Mouse (Mus musculus): ENCODE results near the gene Slc22a22. TPM values are rescaled to one million over a fixed set of nuclear protein-coding genes. Genes with fewer than 3 reads are reported as not detected.

Gene Slc22a22
- total and polyA plus RNA-seq, 3 experiments: 0.16 TPM; not detected in 2

DNA sequence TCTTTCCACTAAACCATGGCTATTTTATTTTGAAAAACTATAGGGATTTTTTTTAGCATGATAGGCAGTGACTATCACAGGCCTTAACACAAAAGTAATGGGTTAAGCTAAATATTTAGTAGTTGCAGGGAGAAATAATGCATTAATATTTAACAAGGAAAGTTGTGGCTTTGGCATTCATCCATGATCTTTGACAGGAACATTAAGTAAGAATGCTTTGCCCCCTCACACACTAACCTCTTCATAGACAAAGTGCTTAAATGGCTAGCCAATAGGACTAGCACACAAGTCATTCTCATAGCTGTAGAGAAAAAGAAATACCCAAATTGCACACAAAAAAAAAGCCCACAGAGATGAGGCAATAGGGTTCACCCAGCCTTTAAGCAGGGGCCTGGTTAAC is 11.4 kb downstream of the Slc22a22 start:
- no peak for ATAC-seq (ENCODE audit: extremely low read depth, insufficient number of reproducible peaks, low FRiP score, poor library complexity, severe bottlenecking)
- DNase-seq (ENCODE audit: low spot score): no peak
- Histone ChIP-seq H3K9me3 (replicated peaks) (no peaks in the 10 kb centered on the region), H3K4me1 (ENCODE audit: insufficient read depth, low read depth, low read length) (no peaks in the 10 kb centered on the region), H3K4me3 (ENCODE audit: low read depth, low read length) (no peak overlapping the region), H3K27me3 (ENCODE audit: insufficient read depth, low read length) (no peaks in the 10 kb centered on the region; the same call in 1 of the 2 replicates), H3K36me3 (replicated peaks) (no peaks in the 10 kb centered on the region)
- no peak for TF ChIP-seq GATA1 (IDR thresholded peaks at IDR 0.05; ENCODE audit: borderline replicate concordance, low read length)
- TF ChIP-seq CTCF (IDR thresholded peaks at IDR 0.05; ENCODE audit: low read depth, low read length): no peak
- no peak for TF ChIP-seq POLR2AphosphoS5 (IDR thresholded peaks at IDR 0.05; ENCODE audit: insufficient replicate concordance, low read depth, low read length)
- TF ChIP-seq TAL1 (conservative IDR thresholded peaks at IDR 0.05; ENCODE audit: low read depth, low read length): no peak
- no peak for TF ChIP-seq GATA2 (IDR thresholded peaks at IDR 0.05; ENCODE audit: borderline replicate concordance, low read depth, low read length)

DNA sequence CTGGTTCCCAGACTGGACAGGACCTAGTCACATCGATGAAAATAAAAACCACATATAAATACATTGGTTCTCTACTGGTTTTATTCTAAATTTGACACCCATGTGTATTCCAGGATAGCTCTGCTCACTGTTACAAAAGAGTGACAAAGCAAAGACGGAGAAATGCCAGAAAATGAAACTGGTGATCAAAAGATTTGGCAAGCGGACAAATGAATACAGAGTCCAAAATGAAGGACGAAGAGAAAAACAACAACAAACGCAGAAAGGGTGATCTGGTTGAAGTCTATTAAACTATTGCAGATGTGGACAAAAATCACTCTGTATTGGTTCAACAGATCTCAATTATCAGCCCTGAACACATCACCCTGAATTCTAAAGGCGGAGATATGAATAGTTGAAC is 12.4 kb downstream of the Slc22a22 start:
- Histone ChIP-seq H3K9me3 (replicated peaks) (no peaks in the 10 kb centered on the region), H3K4me1 (ENCODE audit: insufficient read depth, low read depth, low read length) (no peaks in the 10 kb centered on the region), H3K36me3 (replicated peaks) (no peaks in the 10 kb centered on the region), H3K4me3 (ENCODE audit: low read depth, low read length) (no peak overlapping the region), H3K27me3 (ENCODE audit: insufficient read depth, low read length) (no peaks in the 10 kb centered on the region; the same call in 1 of the 2 replicates)
- TF ChIP-seq CTCF (IDR thresholded peaks at IDR 0.05; ENCODE audit: low read depth, low read length) (no peak), TAL1 (conservative IDR thresholded peaks at IDR 0.05; ENCODE audit: low read depth, low read length) (no peak), POLR2AphosphoS5 (IDR thresholded peaks at IDR 0.05; ENCODE audit: insufficient replicate concordance, low read depth, low read length) (no peak), GATA2 (IDR thresholded peaks at IDR 0.05; ENCODE audit: borderline replicate concordance, low read depth, low read length) (no peak), GATA1 (IDR thresholded peaks at IDR 0.05; ENCODE audit: borderline replicate concordance, low read length) (no peak)
- no peak for DNase-seq (ENCODE audit: low spot score)
- no peak for ATAC-seq (ENCODE audit: extremely low read depth, insufficient number of reproducible peaks, low FRiP score, poor library complexity, severe bottlenecking)

DNA sequence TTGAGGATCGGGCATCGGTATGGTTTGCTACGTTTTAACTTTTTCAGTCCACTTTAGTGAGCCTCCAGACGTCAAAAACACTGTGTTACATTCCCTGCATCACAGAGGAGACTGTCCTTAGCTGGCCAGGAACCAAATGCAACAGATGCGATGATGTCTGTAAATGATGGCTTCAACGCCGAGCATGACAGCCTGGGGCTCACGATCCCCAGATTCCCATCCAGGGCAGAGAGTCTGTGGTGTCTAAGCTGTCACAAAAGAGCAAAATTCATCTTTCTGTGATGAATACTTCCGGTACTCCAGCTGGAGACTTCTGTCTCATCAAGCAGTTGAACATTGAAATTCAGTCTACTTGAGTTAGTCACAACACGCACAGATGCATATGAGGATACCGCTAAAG is 13.4 kb downstream of the Slc22a22 start:
- Histone ChIP-seq H3K27me3 (ENCODE audit: insufficient read depth, low read length) (no peaks in the 10 kb centered on the region; the same call in 1 of the 2 replicates), H3K4me3 (ENCODE audit: low read depth, low read length) (no peak overlapping the region), H3K9me3 (replicated peaks) (no peaks in the 10 kb centered on the region), H3K36me3 (replicated peaks) (no peaks in the 10 kb centered on the region), H3K4me1 (ENCODE audit: insufficient read depth, low read depth, low read length) (no peaks in the 10 kb centered on the region)
- ATAC-seq (ENCODE audit: extremely low read depth, insufficient number of reproducible peaks, low FRiP score, poor library complexity, severe bottlenecking): no peak
- TF ChIP-seq TAL1 (conservative IDR thresholded peaks at IDR 0.05; ENCODE audit: low read depth, low read length) (no peak), GATA1 (IDR thresholded peaks at IDR 0.05; ENCODE audit: borderline replicate concordance, low read length) (no peak), GATA2 (IDR thresholded peaks at IDR 0.05; ENCODE audit: borderline replicate concordance, low read depth, low read length) (no peak), CTCF (IDR thresholded peaks at IDR 0.05; ENCODE audit: low read depth, low read length) (no peak), POLR2AphosphoS5 (IDR thresholded peaks at IDR 0.05; ENCODE audit: insufficient replicate concordance, low read depth, low read length) (no peak)
- no peak for DNase-seq (ENCODE audit: low spot score)

DNA sequence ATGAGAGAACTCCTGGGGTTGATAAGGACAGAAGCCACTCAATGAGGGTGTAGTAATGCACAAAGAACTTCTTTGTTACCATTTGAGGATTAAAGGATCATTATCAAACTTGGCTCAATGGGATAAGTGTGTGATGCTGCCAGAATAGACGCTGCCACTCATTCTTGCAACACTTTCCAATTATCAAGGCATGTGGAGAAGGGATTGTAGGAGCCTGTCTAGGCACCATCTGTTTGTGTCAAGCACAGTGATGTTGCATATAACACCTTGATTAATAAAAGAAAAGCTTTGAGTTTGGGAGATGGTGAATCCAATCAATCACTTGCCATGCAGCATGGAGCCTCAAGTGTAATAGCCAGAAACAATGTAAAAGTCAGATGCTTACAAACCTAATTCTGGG is 16.1 kb downstream of the Slc22a22 start:
- ATAC-seq (ENCODE audit: extremely low read depth, insufficient number of reproducible peaks, low FRiP score, poor library complexity, severe bottlenecking) (no peak), DNase-seq (ENCODE audit: low spot score) (no peak)
- Histone ChIP-seq H3K9me3 (replicated peaks) (no peaks in the 10 kb centered on the region), H3K27me3 (ENCODE audit: insufficient read depth, low read length) (no peaks in the 10 kb centered on the region; the same call in 1 of the 2 replicates), H3K4me3 (ENCODE audit: low read depth, low read length) (no peak overlapping the region), H3K4me1 (ENCODE audit: insufficient read depth, low read depth, low read length) (no peaks in the 10 kb centered on the region), H3K36me3 (replicated peaks) (no peaks in the 10 kb centered on the region)
- TF ChIP-seq POLR2AphosphoS5 (IDR thresholded peaks at IDR 0.05; ENCODE audit: insufficient replicate concordance, low read depth, low read length) (no peak), TAL1 (conservative IDR thresholded peaks at IDR 0.05; ENCODE audit: low read depth, low read length) (no peak), GATA2 (IDR thresholded peaks at IDR 0.05; ENCODE audit: borderline replicate concordance, low read depth, low read length) (no peak), CTCF (IDR thresholded peaks at IDR 0.05; ENCODE audit: low read depth, low read length) (no peak), GATA1 (IDR thresholded peaks at IDR 0.05; ENCODE audit: borderline replicate concordance, low read length) (no peak)

DNA sequence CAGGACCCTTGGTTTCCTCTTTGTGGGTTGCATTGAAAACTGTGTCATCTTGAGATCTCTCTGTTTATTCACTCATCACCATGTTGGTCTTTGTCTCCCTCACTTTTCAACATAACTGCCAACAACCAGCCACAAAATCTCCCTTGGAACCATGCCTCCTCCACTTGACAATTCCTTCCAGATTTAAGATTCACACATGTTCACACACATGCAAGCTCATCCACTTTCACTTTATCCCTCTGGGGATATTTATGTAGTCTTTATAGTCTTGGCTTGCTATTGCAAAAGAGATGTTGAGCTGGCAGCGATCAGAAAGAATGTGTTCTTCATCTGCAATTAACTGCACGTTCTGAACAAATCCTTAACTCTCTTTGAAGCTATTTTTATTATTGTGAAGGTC is 20.1 kb downstream of the Slc22a22 start:
- no peaks in the 10 kb centered on the region for H3K9me3 ChIP-seq (replicated peaks)
- H3K27me3 ChIP-seq (ENCODE audit: insufficient read depth, low read length): no peaks in the 10 kb centered on the region
- H3K4me1 ChIP-seq (ENCODE audit: insufficient read depth, low read depth, low read length): no peaks in the 10 kb centered on the region
- TF ChIP-seq GATA1 (IDR thresholded peaks at IDR 0.05; ENCODE audit: borderline replicate concordance, low read length) (no peak), POLR2AphosphoS5 (IDR thresholded peaks at IDR 0.05; ENCODE audit: insufficient replicate concordance, low read depth, low read length) (no peak), TAL1 (conservative IDR thresholded peaks at IDR 0.05; ENCODE audit: low read depth, low read length) (no peak), CTCF (IDR thresholded peaks at IDR 0.05; ENCODE audit: low read depth, low read length) (no peak), GATA2 (IDR thresholded peaks at IDR 0.05; ENCODE audit: borderline replicate concordance, low read depth, low read length) (no peak)
- DNase-seq (ENCODE audit: low spot score): no peak
- no peak overlapping the region for H3K4me3 ChIP-seq (ENCODE audit: low read depth, low read length)
- no peaks in the 10 kb centered on the region for H3K36me3 ChIP-seq (replicated peaks)
- no peak for ATAC-seq (ENCODE audit: extremely low read depth, insufficient number of reproducible peaks, low FRiP score, poor library complexity, severe bottlenecking)

DNA sequence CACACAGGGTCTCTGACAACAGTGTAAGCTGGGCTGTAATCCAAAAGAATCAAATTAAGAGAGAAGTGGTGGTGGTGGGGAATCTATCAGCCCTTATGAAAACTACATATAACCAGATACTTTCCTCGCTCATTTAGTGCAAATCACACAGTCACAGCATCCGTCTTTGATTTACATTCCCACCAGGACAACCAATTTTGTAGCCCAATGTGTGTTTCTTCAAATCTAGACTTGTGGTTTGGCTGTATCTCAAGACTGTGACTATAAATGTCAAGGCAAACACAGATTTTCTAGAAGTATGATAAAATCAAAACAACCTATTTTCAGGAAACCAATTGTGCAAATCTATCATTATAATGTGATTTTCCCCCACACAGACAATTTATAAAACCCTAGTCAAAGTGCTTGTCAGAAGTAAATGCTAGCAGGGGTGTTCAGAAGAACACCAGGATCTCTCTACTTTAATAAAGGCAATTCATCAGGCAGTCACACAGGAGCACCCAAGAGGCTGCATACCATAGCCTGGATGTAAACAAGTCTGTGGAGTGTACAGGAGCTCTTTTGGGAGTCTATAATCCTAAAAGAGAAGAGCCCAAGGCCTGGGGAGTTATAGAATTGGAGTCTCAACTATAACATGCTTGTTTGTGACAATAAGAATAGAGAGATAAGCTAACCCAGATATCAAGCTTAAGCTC is 42.6 kb downstream of the Slc22a22 start:
- Histone ChIP-seq H3K4me1 (ENCODE audit: insufficient read depth, low read depth, low read length) (no peaks in the 10 kb centered on the region), H3K9me3 (replicated peaks) (no peaks in the 10 kb centered on the region), H3K4me3 (ENCODE audit: low read depth, low read length) (no peak overlapping the region), H3K36me3 (replicated peaks) (no peaks in the 10 kb centered on the region), H3K27me3 (ENCODE audit: insufficient read depth, low read length) (0 out of 2 replicates have a peak, but pooled peaks cover 2% of the 10 kb centered on the region)
- TF ChIP-seq TAL1 (conservative IDR thresholded peaks at IDR 0.05; ENCODE audit: low read depth, low read length): no peak
- no peak for TF ChIP-seq GATA2 (IDR thresholded peaks at IDR 0.05; ENCODE audit: borderline replicate concordance, low read depth, low read length)
- TF ChIP-seq POLR2AphosphoS5 (IDR thresholded peaks at IDR 0.05; ENCODE audit: insufficient replicate concordance, low read depth, low read length): no peak
- TF ChIP-seq GATA1 (IDR thresholded peaks at IDR 0.05; ENCODE audit: borderline replicate concordance, low read length): no peak
- TF ChIP-seq CTCF (IDR thresholded peaks at IDR 0.05; ENCODE audit: low read depth, low read length): no peak
- ATAC-seq (ENCODE audit: extremely low read depth, insufficient number of reproducible peaks, low FRiP score, poor library complexity, severe bottlenecking): no peak
- DNase-seq (ENCODE audit: low spot score): no peak

All from G1E (cell line).